Mouse (Mus musculus) urinary bladder, postnatal 10 days (tissue): Measurements from ENCODE around the gene Ryk.

Experiments used
- DNase-seq: peaks from one replicate; pipeline ENCODE4 v3.0.0; 2022; ENCODE audit warnings: low spot score

Gene Ryk

GRCm38 (mm10) chr9:102834742-102835591 lies at the start of gene Ryk:
Gene Ryk, plus strand, starts transcription at chr9:102834917.
- no peak for DNase-seq

- DNase-seq = no peak
These were observed 45.2 kb upstream of the Ryk start for GRCm38 (mm10) chr9:102789491-102789890.

GRCm38 (mm10) chr9:102791845-102792244 lies 42.9 kb upstream of the Ryk start:
- DNase-seq = no peak

- DNase-seq = no peak
These were observed 41.9 kb upstream of the Ryk start for GRCm38 (mm10) chr9:102792836-102793235.

- DNase-seq = no peak
These were observed 41.4 kb upstream of the Ryk start for GRCm38 (mm10) chr9:102793286-102793809.

GRCm38 (mm10) chr9:102798406-102798805 lies 36.3 kb upstream of the Ryk start:
- DNase-seq = no peak

- DNase-seq = no peak
These were observed 28.6 kb upstream of the Ryk start for GRCm38 (mm10) chr9:102806056-102806573.

- no peak for DNase-seq
These were observed 23.5 kb upstream of the Ryk start for GRCm38 (mm10) chr9:102811192-102811591.

- DNase-seq = no peak
These were observed 16.5 kb upstream of the Ryk start for GRCm38 (mm10) chr9:102818228-102818627.

- no peak for DNase-seq
These were observed 6.1 kb upstream of the Ryk start for GRCm38 (mm10) chr9:102828604-102829003.

GRCm38 (mm10) chr9:102831541-102831940 lies 3.2 kb upstream of the Ryk start:
- DNase-seq = no peak

- no peak for DNase-seq
These were observed 339 bp upstream of the Ryk start for GRCm38 (mm10) chr9:102834414-102834741.

- DNase-seq = no peak
These were observed 1.6 kb downstream of the Ryk start for GRCm38 (mm10) chr9:102836279-102836678.

GRCm38 (mm10) chr9:102840792-102841778 lies 6.4 kb downstream of the Ryk start:
- no peak for DNase-seq

- no peak for DNase-seq
These were observed 7.1 kb downstream of the Ryk start for GRCm38 (mm10) chr9:102841832-102842231.

GRCm38 (mm10) chr9:102842498-102842897 lies 7.8 kb downstream of the Ryk start:
- DNase-seq = no peak

- no peak for DNase-seq
These were observed 8.9 kb downstream of the Ryk start for GRCm38 (mm10) chr9:102843577-102843976.

GRCm38 (mm10) chr9:102845851-102846250 lies 11.1 kb downstream of the Ryk start:
- no peak for DNase-seq

- no peak for DNase-seq
These were observed 11.6 kb downstream of the Ryk start for GRCm38 (mm10) chr9:102846348-102846747.

- no peak for DNase-seq
These were observed 17.6 kb downstream of the Ryk start for GRCm38 (mm10) chr9:102852076-102853022.

- no peak for DNase-seq
These were observed 23.1 kb downstream of the Ryk start for GRCm38 (mm10) chr9:102857856-102858255.
